Mouse (Mus musculus) lung, embryonic 16.5 days (tissue): ENCODE measurements around the gene Ifit1bl1. TPM values are rescaled to one million over a fixed set of nuclear protein-coding genes. Genes with fewer than 3 reads are reported as not detected.
"Not testable (repeated sequence)": the region's sequence is repeated elsewhere in the genome, so short reads cannot be mapped to it uniquely, and the experiment has no call there.

Experiments used
- ATAC-seq: fragments of 200-750 bp; cut with Nextera tagmentation; 2 replicates; pipeline ENCODE4 v1.8.0; 2017; ENCODE audit warnings: low read depth, mild to moderate bottlenecking, moderate library complexity
- H3K27ac ChIP-seq: fragments of 300-500 bp; sonication (generic); 2 replicates; pipeline ENCODE4 v1.5.1; 2014; ENCODE audit warnings: mild to moderate bottlenecking, control low read depth, low read length
- H3K27me3 ChIP-seq: fragments of 300-500 bp; sonication (generic); 2 replicates; pipeline ENCODE4 v1.6.1; 2014; ENCODE audit warnings: low read depth, low read length, mixed read lengths; ENCODE audit not compliant: control insufficient read depth, insufficient read depth
- H3K36me3 ChIP-seq: fragments of 300-500 bp; sonication (generic); 2 replicates; pipeline ENCODE4 v1.6.1; 2014; ENCODE audit warnings: low read length; ENCODE audit not compliant: control insufficient read depth, insufficient read depth
- H3K4me1 ChIP-seq: fragments of 300-500 bp; sonication (generic); replicated peaks from 2 replicates; pipeline ENCODE4 v1.6.1; 2014; ENCODE audit warnings: low read length, mixed read lengths; ENCODE audit not compliant: control insufficient read depth, insufficient read depth
- H3K4me2 ChIP-seq: fragments of 300-500 bp; sonication (generic); 2 replicates; pipeline ENCODE4 v1.6.1; 2014; ENCODE audit warnings: low read depth, low read length, control low read depth
- H3K4me3 ChIP-seq: fragments of 300-500 bp; sonication (generic); 2 replicates; pipeline ENCODE4 v1.5.1; 2014; ENCODE audit warnings: mild to moderate bottlenecking, low read length, control low read depth
- H3K9ac ChIP-seq: fragments of 300-500 bp; sonication (generic); 2 replicates; pipeline ENCODE4 v1.6.1; 2014; ENCODE audit warnings: low read length, control low read depth
- H3K9me3 ChIP-seq: fragments of 300-500 bp; sonication (generic); 2 replicates; pipeline ENCODE4 v1.6.1; 2016; ENCODE audit warnings: low read length; ENCODE audit not compliant: control insufficient read depth
- WGBS: fragments of 180-500 bp; shearing (Covaris S2); extraction: QIAGEN DNeasy Blood & Tissue Kit; methylation state at CpG from one replicate; pipeline ENCODE4 v1.1.7; 2014; 5-methylcytosine and 5-hydroxymethylcytosine counted together
- polyA plus RNA-seq: library from polyadenylated mRNA; unstranded; fragments of >200 nt; fragmentation: Nextera tagmentation; extraction: Ambion mirVana; gene quantifications from 2 replicates; pipeline ENCODE4 v1.2.1, GENCODE M21; 2015

The Ifit1bl1 gene
- polyA plus RNA-seq, 1 experiment from 2014 or later, result 0.72 TPM

DNA sequence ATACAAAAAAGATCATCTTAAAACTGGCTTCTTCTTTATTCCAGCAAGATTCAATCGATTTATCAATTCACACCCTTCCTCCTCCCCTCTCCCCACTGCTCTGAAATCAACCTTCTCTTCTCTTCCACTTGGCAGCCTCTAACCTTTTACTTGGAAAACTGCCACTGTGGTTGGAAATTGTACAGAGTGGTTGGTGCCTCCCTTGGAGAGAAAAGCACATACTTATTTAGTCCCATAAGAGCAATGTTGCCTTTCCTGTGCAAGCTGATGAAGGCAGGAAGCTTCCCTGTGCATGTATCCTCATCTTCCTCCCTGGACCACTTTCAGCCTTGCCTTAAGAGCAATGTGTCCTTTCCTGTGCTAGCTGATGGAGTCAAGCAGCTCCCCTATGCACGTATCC lies 3.4 kb downstream of the Ifit1bl1 start:
- H3K27me3 ChIP-seq, result no peaks in the 10 kb centered on the region
- H3K9me3 ChIP-seq, result no peaks in the 10 kb centered on the region
- H3K4me2 ChIP-seq, result no peak overlapping the region
- H3K4me3 ChIP-seq, result no peak overlapping the region
- H3K9ac ChIP-seq, result no peak overlapping the region
- ATAC-seq, result peak; percentile 64
- H3K4me1 ChIP-seq, result peaks cover 4% of the 10 kb centered on the region
- WGBS, result 63% methylated on average over 2 of the region's 2 CpGs
- H3K27ac ChIP-seq, result no peak overlapping the region
- H3K36me3 ChIP-seq, result no peaks in the 10 kb centered on the region

DNA sequence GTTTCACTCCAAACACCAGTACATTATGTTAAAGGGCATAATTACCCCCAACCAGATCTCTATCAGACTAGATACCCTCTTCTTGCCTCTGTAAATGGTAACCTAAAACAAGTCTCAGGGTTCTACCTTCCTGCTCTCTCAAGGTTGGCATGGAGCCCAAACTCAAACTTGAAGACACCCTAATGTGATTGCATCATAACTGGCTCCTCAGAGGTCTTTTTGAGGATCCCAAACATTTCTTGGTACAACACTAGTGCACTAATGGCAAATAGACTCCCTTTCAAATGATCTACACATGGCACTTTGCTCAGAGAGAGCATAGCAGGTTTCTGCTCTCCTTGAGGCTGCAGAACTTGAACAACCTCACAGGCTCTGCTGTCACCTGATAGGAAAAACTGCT lies 4.9 kb downstream of the Ifit1bl1 start:
- H3K27ac ChIP-seq, result no peak overlapping the region
- no peaks in the 10 kb centered on the region for H3K9me3 ChIP-seq
- H3K9ac ChIP-seq, result no peak overlapping the region
- H3K4me2 ChIP-seq, result no peak overlapping the region
- ATAC-seq, result no peak
- peaks cover 4% of the 10 kb centered on the region for H3K4me1 ChIP-seq
- H3K27me3 ChIP-seq, result no peaks in the 10 kb centered on the region
- H3K36me3 ChIP-seq, result no peaks in the 10 kb centered on the region
- H3K4me3 ChIP-seq, result no peak overlapping the region

DNA sequence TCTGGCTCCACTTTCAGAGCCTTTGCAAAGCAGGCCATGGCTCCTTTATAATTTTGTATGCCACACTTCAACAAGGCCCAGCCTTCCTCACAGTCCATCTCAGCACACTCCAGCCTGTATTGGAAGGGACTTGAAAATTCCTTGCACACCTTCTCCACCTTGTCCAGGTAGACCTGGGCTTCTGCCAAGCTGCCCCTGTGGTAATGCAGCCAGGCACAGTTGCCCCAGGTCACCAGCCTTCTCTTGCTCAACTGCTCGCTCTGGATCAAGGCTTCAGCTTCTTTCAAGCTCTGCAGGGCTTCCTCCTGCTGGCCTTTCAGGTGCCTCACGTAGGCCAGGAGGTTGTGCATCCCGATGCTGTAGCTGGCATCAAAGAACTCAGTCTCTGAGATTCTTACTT lies 7.2 kb downstream of the Ifit1bl1 start:
- not testable (repeated sequence) for H3K27ac ChIP-seq, H3K4me3 ChIP-seq, H3K27me3 ChIP-seq, H3K9me3 ChIP-seq, H3K36me3 ChIP-seq, H3K4me2 ChIP-seq, H3K4me1 ChIP-seq, H3K9ac ChIP-seq
- WGBS, result 73% methylated on average over 3 of the region's 3 CpGs
- 0 out of 2 replicates have a peak, but pooled peaks have one; percentile 27 for ATAC-seq

DNA sequence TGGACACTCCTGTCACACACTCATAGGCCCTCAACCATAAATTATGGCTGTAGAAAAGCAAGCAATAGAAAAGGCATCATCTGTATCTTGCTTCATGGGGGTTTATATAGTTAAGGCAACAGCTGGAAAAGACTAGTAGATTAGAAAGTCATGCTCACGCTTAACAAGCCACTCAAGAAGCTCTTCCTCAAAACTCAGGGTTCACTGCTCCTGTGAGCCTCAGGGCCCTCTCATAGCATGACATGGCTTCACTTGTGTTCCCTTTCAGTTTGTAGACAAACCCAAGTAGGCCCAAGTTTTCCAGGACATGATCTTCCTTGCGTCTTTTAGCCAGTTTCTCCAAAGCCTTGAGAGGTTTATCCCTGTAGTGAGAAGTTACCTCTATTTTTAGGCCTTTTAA lies 8.3 kb downstream of the Ifit1bl1 start:
- Histone ChIP-seq H3K4me2 (no peak overlapping the region), H3K36me3 (no peaks in the 10 kb centered on the region), H3K27ac (no peak overlapping the region), H3K9ac (no peak overlapping the region), H3K4me3 (no peak overlapping the region), H3K4me1 (peaks cover 2% of the 10 kb centered on the region), H3K9me3 (no peaks in the 10 kb centered on the region), H3K27me3 (no peaks in the 10 kb centered on the region)
- no peak for ATAC-seq
- 85% methylated on average over 2 of the region's 2 CpGs for WGBS

DNA sequence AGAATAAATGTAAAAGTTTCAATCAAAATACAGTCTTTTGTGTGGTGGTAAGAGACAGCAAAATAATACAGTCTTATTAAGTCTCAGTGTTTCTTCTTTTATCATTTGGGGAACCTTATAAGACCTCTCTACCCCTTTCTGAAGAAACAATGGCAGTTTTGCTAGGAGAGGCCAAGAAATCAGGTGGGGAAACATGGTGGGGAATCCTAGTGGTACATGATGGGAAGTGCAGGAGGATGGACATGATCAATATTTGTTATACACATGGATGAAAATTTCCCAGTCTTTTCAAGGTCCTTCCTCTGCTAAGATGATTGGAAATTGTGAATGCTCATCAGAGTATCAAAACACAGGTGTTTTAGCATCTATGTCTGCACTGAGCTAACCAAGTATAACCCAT lies 12.8 kb downstream of the Ifit1bl1 start:
- H3K4me3 ChIP-seq, result no peak overlapping the region
- H3K9me3 ChIP-seq, result no peaks in the 10 kb centered on the region
- H3K27ac ChIP-seq, result no peak overlapping the region
- no peak for ATAC-seq
- H3K9ac ChIP-seq, result no peak overlapping the region
- H3K27me3 ChIP-seq, result no peaks in the 10 kb centered on the region
- H3K4me1 ChIP-seq, result no peaks in the 10 kb centered on the region
- no peak overlapping the region for H3K4me2 ChIP-seq
- no peaks in the 10 kb centered on the region for H3K36me3 ChIP-seq

DNA sequence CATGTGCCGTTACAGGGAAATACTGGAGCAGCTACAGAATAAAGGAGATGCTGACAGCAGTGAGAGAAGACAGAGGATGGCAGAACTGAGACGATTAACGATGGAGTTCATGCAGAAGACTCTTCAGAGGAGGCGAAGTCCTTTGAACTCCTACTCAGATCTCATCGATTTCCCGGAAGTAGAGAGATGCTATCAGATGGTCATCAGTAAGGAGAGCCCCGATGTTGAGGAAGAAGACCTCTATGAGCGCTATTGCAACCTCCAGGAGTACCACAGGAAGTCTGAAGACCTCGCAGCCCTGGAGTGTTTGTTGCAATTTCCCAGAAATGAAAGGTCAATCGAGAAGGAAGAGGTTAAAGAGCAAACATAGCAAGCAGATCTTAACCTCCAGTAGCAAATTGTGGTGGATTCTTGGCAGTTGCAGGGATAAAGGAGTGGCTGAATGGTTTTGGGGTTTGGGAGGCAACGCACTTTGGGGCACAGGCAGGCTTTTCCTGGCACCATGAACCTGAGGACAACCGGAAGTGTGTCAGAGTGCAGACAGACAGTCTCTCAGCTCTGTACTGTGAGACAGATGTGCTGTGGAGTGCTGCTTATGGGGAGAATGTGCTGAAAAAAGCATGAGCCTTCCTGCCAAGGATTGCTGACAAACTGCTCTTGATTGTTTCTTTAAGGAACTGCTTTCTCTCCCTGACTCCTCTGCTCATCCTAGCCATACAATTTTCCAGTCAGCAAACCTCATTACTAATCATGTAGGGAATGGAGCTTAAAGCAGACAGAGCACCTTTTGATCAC lies 13.7 kb downstream of the Ifit1bl1 start:
- ATAC-seq, result peak; percentile 67
- H3K4me2 ChIP-seq, H3K4me3 ChIP-seq, H3K9me3 ChIP-seq, H3K4me1 ChIP-seq, H3K36me3 ChIP-seq, H3K27me3 ChIP-seq, H3K27ac ChIP-seq, H3K9ac ChIP-seq: not testable (repeated sequence)
- 55% methylated on average over 6 of the region's 12 CpGs for WGBS

DNA sequence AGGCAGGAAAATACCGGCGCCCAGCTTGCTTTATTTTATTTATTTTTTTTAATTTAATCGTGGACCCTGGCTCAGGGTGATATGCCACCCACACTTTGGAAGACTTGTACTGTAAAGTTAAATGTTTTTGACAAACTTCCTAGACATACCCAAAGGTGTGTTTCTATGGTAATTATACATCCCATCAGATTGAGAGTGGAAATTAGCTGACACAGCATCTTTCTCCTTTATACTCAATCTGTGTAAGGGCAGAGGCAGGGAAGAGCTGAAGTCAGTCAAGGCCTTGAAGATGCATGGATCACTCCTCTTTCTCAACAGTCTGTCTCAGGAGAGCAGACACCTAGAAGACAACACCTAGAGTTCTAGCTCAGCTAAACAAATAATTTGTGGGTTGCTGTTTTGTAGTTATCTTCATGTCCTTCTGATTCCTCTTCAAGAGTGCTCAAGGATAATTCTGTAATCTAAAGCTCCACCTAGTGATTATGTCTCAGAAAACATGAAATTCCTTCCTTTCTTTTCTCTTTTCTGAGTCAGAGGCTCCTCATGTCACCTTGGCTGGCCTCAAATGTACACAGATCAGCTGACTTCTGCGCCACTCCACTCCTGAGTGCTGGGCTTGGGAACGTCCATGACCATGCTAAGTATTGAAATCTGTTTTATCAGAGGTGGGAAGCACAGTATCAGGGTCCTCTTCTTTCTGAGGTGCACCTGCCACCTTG lies 15.9 kb downstream of the Ifit1bl1 start:
- not testable (repeated sequence) for H3K9ac ChIP-seq, H3K4me2 ChIP-seq, H3K36me3 ChIP-seq, H3K4me1 ChIP-seq, H3K27ac ChIP-seq, H3K27me3 ChIP-seq, H3K4me3 ChIP-seq, ATAC-seq, H3K9me3 ChIP-seq
- WGBS, result 54% methylated on average over 5 of the region's 5 CpGs

DNA sequence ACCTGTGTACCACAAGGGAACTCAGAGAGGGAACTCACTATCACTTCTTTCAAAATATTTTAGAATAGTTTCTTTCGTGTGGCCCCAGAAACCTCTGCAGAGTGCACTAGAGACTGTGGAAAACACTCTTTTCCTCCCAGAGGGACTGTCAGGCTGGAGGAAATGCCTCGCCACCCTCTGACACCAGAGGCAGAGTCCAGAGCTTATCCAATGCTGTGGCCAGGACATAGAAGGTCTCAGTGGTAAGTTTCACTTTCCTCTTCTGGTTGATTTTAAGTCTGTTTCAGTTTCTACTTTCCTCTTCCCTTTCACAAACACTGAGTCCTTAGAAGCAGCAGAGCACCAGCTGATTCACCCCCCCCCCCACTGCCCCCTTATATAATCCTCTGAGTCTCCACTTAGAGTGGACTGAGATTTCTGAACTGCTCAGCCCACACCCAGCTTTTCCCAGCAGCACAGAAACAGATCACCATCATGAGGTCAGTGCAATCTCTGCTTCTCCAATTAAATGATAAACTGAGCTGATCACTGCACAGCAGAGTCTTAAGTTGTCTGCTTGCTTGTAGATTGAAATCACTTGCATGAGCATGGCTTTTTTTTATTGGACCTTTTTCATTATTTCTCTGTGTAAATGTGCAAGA lies 18.5 kb downstream of the Ifit1bl1 start, which contains the start of gene Ifit3:
Gene Ifit3 (plus strand): TSS at position 406 of the 641 bp plus-strand sequence.
- not testable (repeated sequence) for H3K27me3 ChIP-seq, H3K4me1 ChIP-seq, H3K4me3 ChIP-seq, H3K4me2 ChIP-seq, H3K27ac ChIP-seq, H3K9ac ChIP-seq, H3K36me3 ChIP-seq, H3K9me3 ChIP-seq
- WGBS, result 47% methylated on average over 2 of the region's 2 CpGs
- ATAC-seq, result peak; percentile 65

DNA sequence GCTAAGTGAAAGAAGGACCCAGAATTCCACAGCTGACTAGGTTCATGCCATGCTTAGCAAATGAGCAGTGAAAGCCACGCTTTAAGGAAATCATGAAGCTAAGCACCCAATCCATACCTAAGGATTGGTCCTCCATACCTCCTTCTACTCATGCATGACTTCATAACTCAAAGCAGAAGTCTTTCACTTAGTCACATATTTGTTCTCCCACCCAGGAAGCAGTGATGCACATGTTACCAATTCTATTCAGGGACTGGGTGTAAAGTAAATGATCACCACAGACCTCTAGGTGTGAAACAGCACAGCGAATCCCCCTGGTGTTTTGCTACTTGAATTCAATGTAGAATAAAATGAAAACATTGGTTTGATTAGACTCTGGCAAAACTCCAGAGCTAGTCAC lies 19.1 kb downstream of the Ifit1bl1 start:
- H3K4me2 ChIP-seq, H3K27ac ChIP-seq, H3K36me3 ChIP-seq, ATAC-seq, H3K9ac ChIP-seq, H3K27me3 ChIP-seq, H3K4me3 ChIP-seq, H3K4me1 ChIP-seq, H3K9me3 ChIP-seq: not testable (repeated sequence)
- WGBS, result 79% methylated on average over 2 of the region's 2 CpGs
